Mouse (Mus musculus) hindbrain, embryonic 11.5 days (tissue): Measurements from ENCODE around the gene Gm13040. TPM values are rescaled to one million over a fixed set of nuclear protein-coding genes. Genes with fewer than 3 reads are reported as not detected.
"Not testable (repeated sequence)": the region's sequence is repeated elsewhere in the genome, so short reads cannot be mapped to it uniquely, and the experiment has no call there.

Source experiments
- ATAC-seq: fragments of 200-750 bp; cut with Nextera tagmentation; 2 replicates; pipeline ENCODE4 v1.8.0; 2017; ENCODE audit warnings: mild to moderate bottlenecking, moderate TSS enrichment, moderate library complexity; ENCODE audit not compliant: low FRiP score
- DNase-seq: peaks from one replicate; pipeline ENCODE4 v3.0.0-alpha.2; 2015; ENCODE audit warnings: low spot score
- H3K27ac ChIP-seq: fragments of 300-500 bp; sonication (generic); 2 replicates; pipeline ENCODE4 v1.5.1; 2014; ENCODE audit warnings: mild to moderate bottlenecking, low read depth, low read length
- H3K27me3 ChIP-seq: fragments of 300-500 bp; sonication (generic); 2 replicates; pipeline ENCODE4 v1.6.1; 2014; ENCODE audit warnings: mild to moderate bottlenecking, low read length, moderate library complexity, mixed read lengths; ENCODE audit not compliant: control insufficient read depth, insufficient read depth
- H3K36me3 ChIP-seq: fragments of 300-500 bp; sonication (generic); 2 replicates; pipeline ENCODE4 v1.6.1; 2014; ENCODE audit warnings: mild to moderate bottlenecking, low read length, moderate library complexity, mixed read lengths; ENCODE audit not compliant: control insufficient read depth, insufficient read depth
- H3K4me1 ChIP-seq: fragments of 300-500 bp; sonication (generic); replicated peaks from 2 replicates; pipeline ENCODE4 v1.6.1; 2014; ENCODE audit warnings: low read length, mixed read lengths; ENCODE audit not compliant: control insufficient read depth, insufficient read depth
- H3K4me2 ChIP-seq: fragments of 300-500 bp; sonication (generic); replicated peaks from 2 replicates; pipeline ENCODE4 v1.6.1; 2014; ENCODE audit warnings: mild to moderate bottlenecking, low read depth, low read length
- H3K4me3 ChIP-seq: fragments of 300-500 bp; sonication (generic); 2 replicates; pipeline ENCODE4 v1.5.1; 2014; ENCODE audit warnings: low read depth, low read length
- H3K9ac ChIP-seq: fragments of 300-500 bp; sonication (generic); 2 replicates; pipeline ENCODE4 v1.6.1; 2014; ENCODE audit warnings: low read depth, low read length
- H3K9me3 ChIP-seq: fragments of 300-500 bp; sonication (generic); 2 replicates; pipeline ENCODE4 v1.6.1; 2016; ENCODE audit warnings: low read length; ENCODE audit not compliant: control insufficient read depth
- WGBS: fragments of 180-500 bp; shearing (Covaris S2); extraction: QIAGEN DNeasy Blood & Tissue Kit; methylation state at CpG from one replicate; pipeline ENCODE4 v1.1.7; 2014; 5-methylcytosine and 5-hydroxymethylcytosine counted together
- polyA plus RNA-seq: library from polyadenylated mRNA; unstranded; fragments of >200 nt; fragmentation: Nextera tagmentation; extraction: Ambion mirVana; gene quantifications from 2 replicates; pipeline ENCODE4 v1.2.1, GENCODE M21; 2014

Gm13040 gene
- polyA plus RNA-seq: not detected in 2 replicates

DNA sequence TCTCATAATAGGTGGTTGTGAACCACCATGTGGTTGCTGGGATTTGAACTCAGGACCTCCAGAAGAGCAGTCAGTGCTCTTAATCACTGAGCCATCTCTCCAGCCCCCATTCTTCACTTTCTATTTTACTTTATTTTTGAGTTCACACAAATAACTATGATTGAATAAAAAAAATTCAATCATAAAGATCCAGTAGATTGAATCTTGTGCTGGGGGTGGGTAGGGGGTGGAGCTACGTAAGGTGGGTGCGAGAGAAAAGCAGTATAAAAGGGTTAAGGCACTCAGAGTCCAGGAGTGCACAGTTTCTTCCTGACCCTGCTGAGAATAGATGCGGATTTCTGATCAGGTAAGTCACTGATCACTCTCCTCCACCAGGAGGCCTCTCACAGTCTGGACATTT, at the start of gene Gm13040:
TSS of gene Gm13040 (plus strand) at position 301 of the 400 bp plus-strand sequence.
- not testable (repeated sequence) for H3K9ac ChIP-seq, ATAC-seq, H3K27ac ChIP-seq, H3K4me2 ChIP-seq, H3K9me3 ChIP-seq, H3K27me3 ChIP-seq, H3K4me3 ChIP-seq, H3K36me3 ChIP-seq, H3K4me1 ChIP-seq, DNase-seq
- no CpG with 5 or more reads among the region's 3 CpGs for WGBS

DNA sequence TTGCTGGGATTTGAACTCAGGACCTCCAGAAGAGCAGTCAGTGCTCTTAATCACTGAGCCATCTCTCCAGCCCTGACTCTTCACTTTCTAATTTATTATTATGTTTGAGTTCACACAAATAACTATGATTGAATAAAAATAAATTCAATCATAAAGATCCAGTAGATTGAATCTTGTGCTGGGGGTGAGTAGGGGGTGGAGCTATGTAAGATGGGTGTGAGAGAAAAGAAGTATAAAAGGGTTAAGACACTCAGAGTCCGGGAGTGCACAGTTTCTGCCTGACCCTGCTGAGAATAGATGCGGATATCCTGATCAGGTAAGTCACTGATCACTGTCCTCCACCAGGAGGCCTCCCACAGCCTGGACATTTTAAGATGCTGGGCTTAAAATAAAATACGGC, 24.7 kb upstream of the Gm13040 start, which contains the start of gene Gm13043:
TSS of gene Gm13043 (plus strand) at position 301 of the 400 bp plus-strand sequence.
- H3K27me3 ChIP-seq: no peaks in the 10 kb centered on the region
- no peaks in the 10 kb centered on the region for H3K9me3 ChIP-seq
- no peak for ATAC-seq
- no peak within 1 kb of the TSS for H3K9ac ChIP-seq
- no peak within 1 kb of the TSS for H3K27ac ChIP-seq
- H3K4me1 ChIP-seq: no peaks in the 10 kb centered on the region
- H3K4me3 ChIP-seq: no peak within 1 kb of the TSS
- no peaks in the 10 kb centered on the region for H3K36me3 ChIP-seq
- no peak within 1 kb of the TSS for H3K4me2 ChIP-seq
- no peak for DNase-seq
- WGBS: 89% methylated on average over 3 of the region's 3 CpGs

- H3K4me1 ChIP-seq, ATAC-seq, DNase-seq, H3K36me3 ChIP-seq, H3K9me3 ChIP-seq, H3K27ac ChIP-seq, H3K4me3 ChIP-seq, H3K27me3 ChIP-seq, H3K9ac ChIP-seq, H3K4me2 ChIP-seq: not testable (repeated sequence)
- no CpG with 5 or more reads among the region's 3 CpGs for WGBS
Measured at GRCm38 (mm10) chr4:143551400-143551799, 15.6 kb downstream of the Gm13040 start, which contains the start of the genes BC080695 and Gm13057. BC080695 (plus strand) TSS chr4:143551700. Gm13057 (plus strand) TSS chr4:143551709.

Other genes with a start within 250 kb of the Gm13040 start
- gene Pdpn, start 236.4 kb upstream of the Gm13040 start, polyA plus RNA-seq: 134 and 135 TPM in 2 replicates
- gene Lrrc38, start 186.2 kb upstream of the Gm13040 start, polyA plus RNA-seq: 0.51 TPM in 1 of 2 replicates, not detected in the other
- gene Pramel1, start 141.5 kb upstream of the Gm13040 start, polyA plus RNA-seq: not detected in 2 replicates
- gene Pramef8, start 123.5 kb upstream of the Gm13040 start, polyA plus RNA-seq: 17.0 and 19.4 TPM in 2 replicates
- not detected in 2 replicates for gene Oog4, start 85.6 kb upstream of the Gm13040 start, polyA plus RNA-seq
- gene Gm13043, start 24.6 kb upstream of the Gm13040 start, polyA plus RNA-seq: not detected in 2 replicates
- gene BC080695, start 15.7 kb downstream of the Gm13040 start, polyA plus RNA-seq: not detected in 2 replicates
- gene Gm13057, start 15.8 kb downstream of the Gm13040 start, polyA plus RNA-seq: not detected in 2 replicates
- gene Gm13083, start 79.0 kb downstream of the Gm13040 start, polyA plus RNA-seq: not detected in 2 replicates
- not detected in 2 replicates for gene Gm13088, start 121.3 kb downstream of the Gm13040 start, polyA plus RNA-seq
- not detected in 2 replicates for gene Gm13089, start 166.8 kb downstream of the Gm13040 start, polyA plus RNA-seq
- not detected in 2 replicates for gene Gm13078, start 183.5 kb downstream of the Gm13040 start, polyA plus RNA-seq